Mouse (Mus musculus) right cerebral cortex, postnatal 36 days (tissue): ENCODE results near the gene C1qtnf2.

Experiments used
- DNase-seq, 2 experiments: peaks; one replicate each; pipeline ENCODE4 v3.0.0; 2022; ENCODE audit warnings: low spot score in 2 of 2, mixed read lengths in 1 of 2

Gene C1qtnf2

GRCm38 (mm10) chr11:43531619-43532018 lies 57.5 kb downstream of the C1qtnf2 start:
- no peak for DNase-seq

GRCm38 (mm10) chr11:43537074-43537473 lies 63.0 kb downstream of the C1qtnf2 start:
- DNase-seq = no peak

GRCm38 (mm10) chr11:43539863-43540262 lies 65.8 kb downstream of the C1qtnf2 start:
- no peak for DNase-seq
